Mouse (Mus musculus): Measurements from ENCODE around the gene Clstn3.
"Not testable (repeated sequence)": the region's sequence is repeated elsewhere in the genome, so short reads cannot be mapped to it uniquely, and the experiment has no call there.

Gene Clstn3

GRCm38 (mm10) chr6:124448186-124448852 is 16.3 kb downstream of the Clstn3 start:
- no peak for DNase-seq (ENCODE audit: low spot score)

DNA sequence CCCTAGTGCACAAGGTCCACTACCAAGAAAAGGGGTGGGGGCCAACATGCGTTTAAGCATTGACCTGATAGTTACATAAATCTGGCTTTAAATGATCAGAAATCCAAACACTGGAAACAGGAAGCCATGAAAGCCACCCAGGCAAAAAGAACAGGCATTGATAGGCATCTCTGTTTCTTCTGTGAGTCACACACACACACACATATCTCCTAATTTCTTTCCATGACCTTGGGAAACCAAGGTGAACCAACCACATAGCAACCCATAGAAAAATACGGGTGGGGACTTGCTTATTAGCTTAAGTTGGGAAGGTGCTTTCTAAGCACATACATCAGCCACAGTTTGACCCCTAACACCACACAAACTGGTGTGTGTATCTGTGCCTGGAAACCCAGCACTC is 17.2 kb downstream of the Clstn3 start:
- no peak for DNase-seq (ENCODE audit: low spot score)

- DNase-seq (ENCODE audit: low spot score): no peak
Measured at GRCm38 (mm10) chr6:124446459-124446858, 18.1 kb downstream of the Clstn3 start.

- DNase-seq (ENCODE audit: low spot score): no peak
Measured at GRCm38 (mm10) chr6:124446024-124446423, 18.6 kb downstream of the Clstn3 start.

GRCm38 (mm10) chr6:124443338-124443737 is 21.3 kb downstream of the Clstn3 start:
- DNase-seq (ENCODE audit: low spot score): no peak

DNA sequence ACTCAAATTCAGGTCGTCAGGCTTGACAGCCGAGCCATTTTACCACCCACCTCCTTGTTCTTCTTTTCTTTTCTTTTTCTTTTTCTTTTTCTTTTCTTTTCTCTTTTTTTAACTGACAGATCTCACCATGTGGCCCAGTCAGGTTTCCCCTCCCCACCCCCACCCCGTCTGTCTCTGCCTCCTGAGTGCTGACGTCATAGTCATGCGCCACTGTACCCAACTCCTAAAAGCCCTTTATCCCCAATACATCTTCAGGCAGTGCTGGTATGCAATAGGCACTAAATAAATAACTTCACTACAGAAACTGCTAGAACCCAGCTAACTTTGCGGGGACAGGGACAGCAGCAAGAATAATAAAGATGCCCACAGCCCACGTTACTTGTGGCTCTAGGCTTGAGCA is 28.3 kb downstream of the Clstn3 start:
- no peak for DNase-seq (ENCODE audit: low spot score)

DNA sequence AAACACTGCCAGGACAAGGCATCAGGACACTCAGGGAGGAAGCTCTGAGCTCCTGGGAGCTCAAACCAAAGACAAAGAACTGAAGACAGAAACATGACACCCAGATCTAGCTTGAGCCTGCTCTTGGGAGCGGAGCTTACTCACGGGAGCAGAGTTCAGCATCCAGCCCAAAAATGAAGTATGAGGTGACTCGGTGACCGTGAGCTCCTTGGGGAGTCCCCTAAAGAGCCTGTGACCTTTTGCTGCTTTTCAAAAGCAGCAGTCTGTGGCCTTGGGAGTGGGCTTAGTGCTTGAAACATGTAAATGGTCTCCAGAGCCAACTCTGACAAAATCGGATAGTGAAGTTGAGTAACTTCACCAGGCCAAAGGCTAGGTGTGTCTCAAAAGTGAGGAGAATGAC is 29.4 kb downstream of the Clstn3 start:
- DNase-seq (ENCODE audit: low spot score): no peak

GRCm38 (mm10) chr6:124433688-124434324 is 30.8 kb downstream of the Clstn3 start:
- no peak for DNase-seq (ENCODE audit: low spot score)

DNA sequence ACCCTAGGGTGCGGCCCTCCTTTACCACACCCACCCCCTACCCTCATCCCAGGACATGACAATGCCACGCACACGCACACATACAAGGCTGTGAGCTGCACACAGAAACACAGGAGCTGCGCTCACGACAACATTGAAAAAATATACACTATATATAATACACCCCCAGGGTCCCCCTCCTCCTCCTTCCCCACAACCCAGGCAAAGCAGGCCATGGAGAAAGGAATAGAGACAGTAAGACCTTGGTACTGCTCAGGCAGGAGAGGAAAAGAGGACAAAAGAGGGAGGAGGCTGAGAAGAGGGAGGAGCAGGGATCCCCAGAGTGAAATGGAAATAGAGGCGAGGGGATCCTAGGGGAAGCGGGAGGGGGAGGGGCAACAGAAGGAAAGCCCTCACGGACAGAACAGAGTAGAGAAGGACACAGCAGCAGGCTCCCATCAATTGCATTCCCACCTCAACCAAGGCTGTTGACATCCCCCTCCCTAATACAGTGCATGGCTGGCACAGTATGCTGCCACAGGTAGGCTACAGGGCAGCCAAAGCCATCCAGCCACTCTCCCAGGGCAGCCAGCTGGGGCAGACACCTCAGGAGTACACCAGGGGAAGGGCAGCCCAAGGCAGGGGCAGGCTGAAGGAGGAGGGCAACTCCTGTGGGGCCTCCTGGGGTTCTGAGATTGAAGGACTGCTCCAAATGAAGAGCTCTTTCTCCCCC is 33.7 kb downstream of the Clstn3 start:
- no peak for DNase-seq (ENCODE audit: low spot score)

- no peak for DNase-seq (ENCODE audit: low spot score)
Measured at GRCm38 (mm10) chr6:124430379-124430778, 34.2 kb downstream of the Clstn3 start.

GRCm38 (mm10) chr6:124427791-124428576 is 36.6 kb downstream of the Clstn3 start:
- no peak for DNase-seq (ENCODE audit: low spot score)

DNA sequence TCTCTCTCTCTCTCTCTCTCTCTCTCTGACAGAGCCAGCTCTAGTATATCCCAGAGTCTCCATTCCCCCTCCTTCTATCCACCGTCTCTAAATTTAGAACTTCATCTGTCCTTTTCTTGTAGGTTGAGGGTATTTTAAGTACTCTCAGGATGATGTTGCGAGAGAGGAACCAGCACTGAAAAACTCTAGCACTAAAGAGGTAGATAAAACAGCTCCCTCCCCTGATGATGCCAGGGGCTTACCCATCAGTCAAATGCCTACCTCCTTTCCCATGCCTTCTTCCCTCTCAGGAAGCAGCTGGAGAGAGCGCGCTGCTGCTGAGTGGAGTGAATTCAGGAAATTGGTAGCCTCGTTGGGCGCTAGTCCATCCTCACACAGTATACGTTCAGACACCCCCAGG is 37.3 kb downstream of the Clstn3 start:
- no peak for DNase-seq (ENCODE audit: low spot score)

DNA sequence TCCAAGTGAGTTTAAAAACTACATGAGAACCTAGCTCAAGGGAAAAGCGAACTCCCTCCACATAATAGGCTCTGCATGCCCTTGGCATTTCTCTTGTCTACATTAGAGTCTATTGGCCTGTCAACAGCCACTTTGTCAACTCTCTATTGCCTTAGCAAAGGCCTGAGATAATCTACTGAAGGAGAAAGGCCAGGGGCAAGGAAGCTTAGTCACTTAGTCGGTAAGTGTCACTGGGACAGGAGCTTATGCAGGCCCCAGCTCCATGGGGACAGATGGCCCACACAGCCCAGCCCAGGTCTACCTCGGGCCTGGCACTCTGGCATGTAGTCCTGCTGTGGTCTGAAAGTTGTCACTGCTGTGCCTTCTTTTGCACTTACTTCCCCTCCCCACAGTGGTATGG is 38.0 kb downstream of the Clstn3 start:
- no peak for DNase-seq (ENCODE audit: low spot score)

DNA sequence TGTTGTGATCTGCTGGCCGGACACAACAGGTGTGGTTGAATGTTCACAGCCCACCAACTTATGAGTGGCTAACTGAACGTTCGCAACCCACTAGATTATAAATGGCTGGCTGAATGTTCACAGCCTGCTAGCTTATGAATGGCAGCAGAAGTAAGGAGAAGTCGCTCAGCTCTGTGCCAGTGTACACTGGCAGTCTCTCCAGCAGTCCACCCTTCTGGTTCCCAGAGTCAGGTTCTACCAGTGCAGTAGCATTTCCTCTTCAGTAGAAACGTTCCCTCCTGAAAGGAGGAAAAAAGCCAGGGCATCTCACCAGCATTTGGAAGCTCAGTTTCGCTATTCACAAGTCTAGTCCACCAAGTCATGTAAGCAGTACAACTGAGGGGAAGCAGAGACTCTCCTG is 39.1 kb downstream of the Clstn3 start:
- no peak for DNase-seq (ENCODE audit: low spot score)

- DNase-seq (ENCODE audit: low spot score): not testable (repeated sequence)
Measured at GRCm38 (mm10) chr6:124425042-124425441, 39.6 kb downstream of the Clstn3 start.

DNA sequence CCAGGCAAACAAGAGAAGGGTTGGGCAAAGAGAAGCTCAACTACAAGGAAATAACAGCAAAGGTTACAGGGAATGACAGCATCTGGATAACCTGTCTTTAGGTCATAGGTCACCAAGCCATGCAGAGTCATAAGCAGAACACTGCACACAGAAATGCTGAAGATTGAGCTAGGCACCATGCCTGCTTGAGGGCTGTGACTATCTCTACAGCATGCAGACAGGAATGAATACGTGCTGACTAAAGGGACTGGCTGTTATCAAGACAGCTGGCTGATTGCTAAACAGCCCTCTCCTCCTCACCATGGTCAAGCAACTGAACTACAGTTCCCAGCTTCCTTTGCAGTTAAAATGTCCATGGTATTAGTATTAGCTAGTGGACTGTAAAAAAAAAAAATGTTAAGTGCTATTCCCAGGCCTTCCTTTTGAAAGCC is 40.5 kb downstream of the Clstn3 start:
- DNase-seq (ENCODE audit: low spot score): no peak

DNA sequence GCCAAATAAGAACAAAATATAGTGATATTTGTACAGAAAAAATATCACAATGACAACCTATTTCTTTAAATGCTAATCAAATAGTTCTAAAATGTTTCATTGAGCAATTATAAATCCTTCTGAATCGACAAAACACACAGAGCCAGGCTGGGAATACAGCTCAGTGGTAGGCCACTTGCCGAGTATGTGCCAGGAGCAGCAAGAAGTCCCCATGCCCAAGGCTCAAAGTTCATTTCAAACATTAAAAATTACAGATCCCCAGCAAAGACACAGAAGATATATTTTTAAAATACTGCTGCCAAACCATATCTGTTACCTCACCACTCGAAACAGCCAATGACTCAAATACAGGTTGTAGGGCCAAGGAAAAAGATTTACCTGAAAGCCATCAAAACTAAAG is 45.9 kb downstream of the Clstn3 start:
- DNase-seq (ENCODE audit: low spot score): no peak

- peak; percentile 90 for DNase-seq (ENCODE audit: low spot score)
Measured at GRCm38 (mm10) chr6:124415347-124416088, 49.1 kb downstream of the Clstn3 start.

- DNase-seq (ENCODE audit: low spot score): peak; percentile 98
Measured at GRCm38 (mm10) chr6:124414927-124415325, 49.7 kb downstream of the Clstn3 start, which contains the start of gene Pex5. Gene Pex5, minus strand, starts transcription at chr6:124415067.

GRCm38 (mm10) chr6:124414150-124414926 is 50.3 kb downstream of the Clstn3 start:
- DNase-seq (ENCODE audit: low spot score): peak; percentile 65

DNA sequence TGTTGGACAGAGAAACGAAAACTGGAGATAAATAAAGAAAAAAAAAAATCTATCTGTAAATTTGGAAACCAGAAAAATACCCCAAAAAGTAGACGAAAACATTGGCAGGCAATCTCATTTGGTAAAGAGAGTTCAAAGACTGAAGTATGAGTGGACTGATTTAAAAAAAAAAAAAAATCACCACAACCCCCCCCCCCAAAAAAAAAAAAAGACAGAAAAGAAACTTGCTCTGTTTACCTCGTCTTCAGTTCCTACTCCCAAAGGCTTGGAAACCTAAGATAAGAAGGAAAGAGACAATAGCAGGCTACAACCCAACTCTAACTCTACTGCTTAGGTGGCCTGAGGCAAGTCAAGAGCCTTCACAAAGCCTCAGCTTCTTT is 50.8 kb downstream of the Clstn3 start:
- no peak for DNase-seq (ENCODE audit: low spot score)
